Mouse (Mus musculus) thymus, adult 2 months (tissue): ENCODE measurements around the gene Nup85. TPM values are rescaled to one million over a fixed set of nuclear protein-coding genes. Genes with fewer than 3 reads are reported as not detected.
A peak's percentile ranks its signal among the peaks of the same experiment; 100 is the strongest.

ENCODE experiments used
- DNase-seq: peaks from one replicate; pipeline ENCODE4 v3.0.0; 2021
- H3K27ac ChIP-seq: fragments of 200-500 bp; 2 replicates; pipeline ENCODE4 v1.5.1; 2012; ENCODE audit warnings: low read length, control low read depth; ENCODE audit not compliant: control insufficient read depth, insufficient read depth
- H3K27me3 ChIP-seq: fragments of 200-500 bp; 2 replicates; pipeline ENCODE4 v1.6.1; 2012; ENCODE audit warnings: mild to moderate bottlenecking, low read length, moderate library complexity, mixed read lengths; ENCODE audit not compliant: control insufficient read depth, insufficient read depth
- H3K36me3 ChIP-seq: fragments of 200-500 bp; 2 replicates; pipeline ENCODE4 v1.6.1; 2012; ENCODE audit warnings: mild to moderate bottlenecking, low read length, moderate library complexity; ENCODE audit not compliant: control insufficient read depth, insufficient read depth
- H3K4me1 ChIP-seq: fragments of 200-500 bp; replicated peaks from 2 replicates; pipeline ENCODE4 v1.6.1; 2012; ENCODE audit warnings: low read length; ENCODE audit not compliant: control insufficient read depth, insufficient read depth
- H3K4me3 ChIP-seq: fragments of 200-500 bp; 2 replicates; pipeline ENCODE4 v1.5.1; 2012; ENCODE audit warnings: mild to moderate bottlenecking, low read length, control low read depth, moderate library complexity; ENCODE audit not compliant: control insufficient read depth, insufficient read depth
- CTCF ChIP-seq: fragments of 200-500 bp; IDR thresholded peaks from 2 replicates; pipeline ENCODE4 v1.5.1; 2012; ENCODE audit warnings: mild to moderate bottlenecking, control low read depth, low read length, moderate library complexity, borderline replicate concordance; ENCODE audit not compliant: control insufficient read depth, poor library complexity, insufficient read depth; ENCODE audit errors: extremely low read depth
- POLR2A ChIP-seq: fragments of 200-500 bp; IDR thresholded peaks from 2 replicates; pipeline ENCODE4 v1.6.1; 2012; ENCODE audit warnings: mild to moderate bottlenecking, low read length, control low read depth, moderate library complexity; ENCODE audit not compliant: control insufficient read depth, poor library complexity, insufficient read depth; ENCODE audit errors: extremely low read depth
- WGBS: fragments of 180-500 bp; shearing (Covaris S2); methylation state at CpG from one replicate; pipeline ENCODE4 v1.1.7; 2018; 5-methylcytosine and 5-hydroxymethylcytosine counted together
- polyA plus RNA-seq: library from polyadenylated mRNA; depleted of rRNA; stranded (reverse); fragments of >200 nt; gene quantifications from 2 replicates; pipeline ENCODE4 v1.2.3, GENCODE M21; 2012

Nup85 gene
- polyA plus RNA-seq, 1 experiment = 136 TPM

DNA sequence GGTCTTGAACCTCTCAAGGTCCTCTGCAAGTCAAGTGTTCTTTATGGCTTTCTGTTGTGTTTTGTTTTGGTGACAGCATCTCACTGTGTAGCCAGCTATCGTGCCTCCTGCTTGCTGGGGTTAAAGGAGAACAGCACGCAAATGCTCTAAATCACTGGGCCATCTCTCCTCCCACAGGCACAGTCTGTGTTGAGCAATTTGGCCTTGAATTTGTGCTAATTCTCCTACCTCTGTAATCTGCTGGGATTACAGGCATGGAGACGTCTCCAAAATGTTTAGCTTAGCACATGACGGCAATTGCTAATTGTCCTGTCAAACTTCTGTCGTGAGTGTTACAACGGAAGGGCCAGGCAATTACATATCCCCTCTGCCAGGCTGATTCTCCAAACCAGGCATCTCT, 46.9 kb downstream of the Nup85 start:
- peaks cover 17% of the 10 kb centered on the region for H3K4me1 ChIP-seq
- H3K36me3 ChIP-seq = peaks cover 22% of the 10 kb centered on the region
- H3K4me3 ChIP-seq = no peak overlapping the region

DNA sequence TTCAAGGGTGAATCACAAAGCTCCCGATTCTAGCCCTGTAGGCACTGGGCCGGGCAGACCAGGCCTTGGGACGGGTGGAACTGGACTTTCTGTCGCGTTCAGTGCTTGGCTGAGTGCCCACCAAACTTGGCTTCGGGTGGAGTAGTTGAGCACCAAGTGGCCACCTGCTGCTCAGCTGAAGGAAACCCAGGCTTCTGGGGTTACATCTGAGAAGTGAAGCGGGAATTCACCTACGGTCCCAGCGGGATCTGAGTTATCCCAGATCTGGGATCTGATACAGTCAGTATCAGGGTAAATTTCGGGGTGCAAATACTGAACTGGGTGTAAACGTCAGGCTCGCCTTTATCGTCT, 47.8 kb downstream of the Nup85 start:
- peak overlapping the region; percentile 11; the same call in 1 of the 2 replicates for H3K27ac ChIP-seq
- 2% methylated on average over 13 of the region's 13 CpGs for WGBS
- H3K27me3 ChIP-seq = no peaks in the 10 kb centered on the region
- H3K4me1 ChIP-seq = peaks cover 17% of the 10 kb centered on the region
- peak overlapping the region; percentile 60 for H3K4me3 ChIP-seq
- no peak for TF ChIP-seq POLR2A
- TF ChIP-seq CTCF = no peak
- peak; percentile 40 for DNase-seq
- H3K36me3 ChIP-seq = peaks cover 18% of the 10 kb centered on the region

More for the DNA sequence above, 46.9 kb downstream of the Nup85 start:
- no peaks in the 10 kb centered on the region for H3K27me3 ChIP-seq
- 95% methylated on average over 6 of the region's 6 CpGs for WGBS
- TF ChIP-seq CTCF (no peak), POLR2A (no peak)
- no peak overlapping the region for H3K27ac ChIP-seq
- no peak for DNase-seq

DNA sequence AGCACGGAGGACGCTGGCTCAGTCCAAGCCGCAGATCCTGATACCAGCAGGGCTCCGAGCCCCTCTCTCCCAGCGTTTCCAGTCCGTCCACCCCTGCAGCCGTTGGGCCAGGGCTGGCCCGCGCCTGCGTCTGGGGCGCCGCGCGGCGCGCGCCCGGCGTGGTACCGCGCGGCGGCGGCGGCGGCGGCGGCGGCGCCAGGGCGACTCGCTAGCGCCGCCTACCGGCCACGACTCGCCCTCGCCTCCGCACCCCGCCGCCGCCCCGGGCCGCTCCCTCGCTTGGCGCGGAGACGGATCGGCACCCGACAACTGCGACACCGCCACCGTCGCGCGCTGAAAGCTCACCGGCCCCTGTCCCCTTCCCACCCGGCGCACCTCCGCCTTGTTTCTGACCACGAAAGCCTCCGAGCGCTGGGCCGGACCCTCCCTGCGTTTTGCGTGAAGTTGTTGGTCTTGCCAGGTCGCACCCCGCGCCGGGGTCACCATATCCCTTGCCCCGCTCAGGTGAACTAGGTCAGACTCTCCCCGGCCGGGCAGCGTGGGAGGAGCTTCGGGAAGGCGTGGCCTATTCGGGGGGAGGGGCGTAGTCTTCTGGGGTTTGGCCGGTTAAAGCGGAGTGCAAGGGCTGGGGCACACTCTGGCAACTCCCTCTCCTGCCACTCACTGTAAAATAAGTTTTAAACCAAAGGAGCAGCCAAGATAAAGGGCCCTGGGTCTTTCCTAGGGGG, 48.3 kb downstream of the Nup85 start, which contains the start of gene Mif4gd:
Mif4gd (minus strand) TSS at position 560 of the 728 bp plus-strand sequence.
- TF ChIP-seq CTCF = peak; percentile 85
- TF ChIP-seq POLR2A = peak; percentile 74
- Histone ChIP-seq H3K36me3 (peaks cover 12% of the 10 kb centered on the region), H3K27me3 (no peaks in the 10 kb centered on the region), H3K27ac (peak within 1 kb of the TSS; percentile 67), H3K4me3 (peak within 1 kb of the TSS; percentile 60), H3K4me1 (peaks cover 17% of the 10 kb centered on the region)
- under 1% methylated on average over 79 of the region's 80 CpGs for WGBS
- peak; percentile 98 for DNase-seq

DNA sequence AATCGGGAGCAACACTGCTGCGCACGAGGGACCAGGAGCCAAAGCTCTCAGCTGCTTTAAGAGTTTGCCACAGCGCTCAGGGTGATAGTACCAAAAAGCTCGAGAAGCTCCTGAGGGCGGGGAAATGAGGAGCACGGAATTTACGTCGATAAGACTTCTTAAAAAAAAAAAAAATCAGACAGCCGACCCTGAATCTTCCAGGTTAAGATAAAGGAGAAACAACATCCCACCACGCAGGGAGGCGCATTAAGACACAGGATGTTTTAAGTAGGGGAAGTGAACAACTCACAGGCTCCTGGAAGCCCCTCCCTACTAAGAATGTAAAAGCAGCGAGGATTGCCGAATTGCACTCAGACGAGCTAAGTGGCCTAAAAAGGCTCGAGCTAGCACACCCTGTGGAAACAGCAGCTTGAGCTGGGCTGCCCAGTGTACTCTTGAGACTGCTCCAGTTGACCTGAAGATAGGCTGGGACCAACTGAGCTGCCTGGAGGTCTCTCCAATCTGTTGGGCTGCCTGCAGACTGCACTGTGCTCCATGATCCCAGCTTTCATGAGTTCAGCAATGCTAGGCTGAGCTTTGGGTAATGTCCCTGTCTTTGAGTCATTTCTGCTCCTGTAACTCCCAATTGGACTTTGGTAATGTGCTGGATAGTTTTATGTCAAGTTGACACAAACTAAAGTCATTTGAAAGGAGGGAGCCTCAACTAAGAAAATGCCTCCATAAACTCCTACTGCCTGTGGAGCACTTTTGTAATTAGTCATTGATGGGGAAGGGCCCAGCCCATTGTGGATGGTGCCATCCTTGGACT, 49.1 kb downstream of the Nup85 start:
- H3K27ac ChIP-seq = peak overlapping the region; percentile 67
- no peak for TF ChIP-seq CTCF
- no peak for TF ChIP-seq POLR2A
- no peaks in the 10 kb centered on the region for H3K27me3 ChIP-seq
- DNase-seq = peak; percentile 49
- H3K4me3 ChIP-seq = peak overlapping the region; percentile 60
- H3K4me1 ChIP-seq = peaks cover 17% of the 10 kb centered on the region
- under 1% methylated on average over 16 of the region's 16 CpGs for WGBS
- peaks cover 9% of the 10 kb centered on the region for H3K36me3 ChIP-seq

DNA sequence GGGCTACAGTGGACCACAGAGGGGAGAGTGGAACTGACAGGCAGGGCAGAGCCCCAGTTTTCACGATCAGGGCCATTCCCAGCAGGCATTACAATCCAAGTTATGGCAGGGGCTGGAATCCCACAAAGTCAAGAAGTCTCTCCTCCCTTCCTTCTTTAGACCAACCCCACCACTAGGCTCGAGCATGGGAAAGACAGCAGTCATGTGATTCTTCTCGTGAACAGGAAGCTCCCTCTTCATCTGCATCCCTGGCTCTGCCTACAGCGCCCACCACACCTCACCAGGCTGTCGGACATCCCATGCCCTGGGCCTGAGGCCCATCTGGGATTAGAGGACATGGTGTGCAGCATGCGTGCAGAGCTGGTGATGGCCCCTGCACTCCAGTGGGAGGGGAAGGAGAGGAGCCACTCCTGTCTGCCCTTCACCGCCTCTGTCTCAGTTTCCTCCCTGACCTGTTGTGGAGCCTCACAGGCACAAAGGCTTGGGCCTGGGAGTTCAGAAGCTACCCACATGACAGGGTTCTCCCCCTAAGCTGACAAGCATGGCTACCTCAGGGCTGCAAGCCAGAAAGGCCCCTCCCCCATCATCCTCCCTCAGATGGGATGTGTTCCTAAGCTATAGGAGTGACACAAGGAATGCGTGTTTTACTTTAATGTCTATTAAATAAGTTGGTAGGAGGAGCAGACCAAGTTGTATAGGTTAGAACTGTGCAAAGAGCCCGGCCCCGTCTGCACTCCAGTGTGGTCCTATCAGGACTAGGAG, 50.3 kb downstream of the Nup85 start:
- H3K27ac ChIP-seq = no peak overlapping the region
- no peaks in the 10 kb centered on the region for H3K27me3 ChIP-seq
- peaks cover 17% of the 10 kb centered on the region for H3K4me1 ChIP-seq
- H3K4me3 ChIP-seq = no peak overlapping the region
- no peak for TF ChIP-seq POLR2A
- no peak for TF ChIP-seq CTCF
- no peaks in the 10 kb centered on the region; the same call in 1 of the 2 replicates for H3K36me3 ChIP-seq
- no peak for DNase-seq
- WGBS = 86% methylated on average over 10 of the region's 10 CpGs

DNA sequence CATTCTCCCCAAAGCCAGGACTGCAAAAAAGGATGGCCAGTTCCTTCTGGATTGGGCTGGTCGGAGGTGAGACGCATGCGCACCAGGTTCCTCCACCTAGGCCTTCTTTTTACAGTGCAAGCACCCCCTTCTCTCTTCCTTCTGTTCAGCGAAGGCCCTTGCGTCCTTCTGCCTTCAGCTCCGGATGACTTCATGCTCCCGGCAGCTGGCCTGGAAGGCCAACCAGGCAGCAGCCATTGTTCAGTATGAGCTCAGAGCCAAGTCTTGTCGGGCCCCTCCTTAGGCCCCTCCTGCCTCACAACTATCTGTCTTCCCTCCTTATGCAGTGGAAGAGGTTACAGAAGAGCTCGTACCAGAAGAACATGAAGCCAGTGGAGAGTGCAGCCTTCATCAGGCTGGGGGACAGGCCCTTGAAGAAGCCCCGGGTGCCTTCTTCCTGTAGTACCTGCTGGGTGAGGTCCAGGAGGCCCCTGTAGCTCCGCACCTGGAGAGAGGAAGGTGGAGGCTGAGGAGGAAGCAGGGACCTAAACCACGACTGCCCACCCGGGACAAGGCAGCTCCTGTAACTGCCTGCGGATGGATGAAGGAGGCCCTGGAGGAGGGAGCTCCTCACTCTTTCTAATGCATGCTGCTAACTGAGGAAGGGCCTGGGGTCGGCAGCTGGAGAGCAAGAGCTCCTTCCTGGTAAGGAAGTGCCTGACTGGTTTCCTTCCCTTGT, 51.0 kb downstream of the Nup85 start:
- peaks cover 5% of the 10 kb centered on the region; the same call in 1 of the 2 replicates for H3K36me3 ChIP-seq
- DNase-seq = no peak
- peaks cover 17% of the 10 kb centered on the region for H3K4me1 ChIP-seq
- 93% methylated on average over 15 of the region's 15 CpGs for WGBS
- no peaks in the 10 kb centered on the region for H3K27me3 ChIP-seq
- TF ChIP-seq POLR2A (no peak), CTCF (no peak)
- H3K4me3 ChIP-seq = no peak overlapping the region
- no peak overlapping the region for H3K27ac ChIP-seq
